Mouse (Mus musculus) adrenal gland, postnatal 36 days (tissue): ENCODE measurements at regions not wholly inside any gene's neighbourhood (a gene's known extent, or its start where the extent isn't known, plus 50 kb on each side); places are given as distances from the start of the nearest gene placed in this dataset.

Experiments
- DNase-seq, 2 experiments: peaks; one replicate each; pipeline ENCODE4 v3.0.0; 2021; ENCODE audit warnings: mixed read lengths in 1 of 2

- no peak for DNase-seq
Measured at GRCm38 (mm10) chr2:30525295-30525694, 51.3 kb upstream of the Ier5l start.

GRCm38 (mm10) chr2:30525831-30526230 is 51.8 kb upstream of the Ier5l start:
- DNase-seq, result no peak

GRCm38 (mm10) chr2:30527495-30527894 is 53.5 kb upstream of the Ier5l start:
- no peak for DNase-seq

- DNase-seq, result no peak
Measured at GRCm38 (mm10) chr2:30532948-30533347, 58.9 kb upstream of the Ier5l start.

GRCm38 (mm10) chr2:30533367-30533766 is 59.3 kb upstream of the Ier5l start:
- no peak for DNase-seq

- no peak for DNase-seq
Measured at GRCm38 (mm10) chr2:30534485-30534884, 60.4 kb upstream of the Cstad start.

- DNase-seq, result no peak
Measured at GRCm38 (mm10) chr2:30539305-30539704, 55.5 kb upstream of the Cstad start.

GRCm38 (mm10) chr2:30541541-30541940 is 53.3 kb upstream of the Cstad start:
- DNase-seq, result peak in 1 of 2 experiments; percentile 25

- peak; percentile 95 to 96 for DNase-seq
Measured at GRCm38 (mm10) chr2:30544782-30545435, 49.9 kb upstream of the Cstad start.
